Mouse (Mus musculus): ENCODE measurements at regions not wholly inside any gene's neighbourhood (a gene's known extent, or its start where the extent isn't known, plus 50 kb on each side); places are given as distances from the start of the nearest gene placed in this dataset.

DNA sequence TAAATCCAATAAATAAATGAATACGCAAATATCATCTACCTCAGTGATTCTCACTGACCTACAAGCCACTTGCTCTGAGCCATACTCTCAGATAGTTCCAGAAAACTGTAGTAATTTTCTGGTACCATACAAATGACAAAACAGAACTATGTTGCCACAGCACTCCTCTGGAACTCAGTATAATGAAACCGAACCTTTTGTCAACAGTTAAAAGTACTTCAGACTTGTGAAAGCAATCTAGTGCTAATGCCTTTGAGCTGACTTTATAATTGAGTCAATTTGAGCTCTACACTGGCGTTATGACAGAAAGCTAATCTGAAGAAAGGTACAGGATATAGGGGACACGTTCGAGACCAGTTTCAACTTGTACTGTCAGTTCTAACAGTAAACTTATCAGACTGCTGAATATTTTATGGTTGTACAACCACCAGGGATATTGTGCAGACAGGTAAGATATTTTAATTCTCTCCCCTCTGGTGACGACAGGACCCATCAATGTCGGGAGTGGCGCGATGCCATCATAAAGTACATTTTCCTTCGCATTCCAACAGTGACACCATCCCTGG lies 449.0 kb downstream of the Atp23 start:
- H3K4me3 ChIP-seq (ENCODE audit: low read depth, low read length): no peak overlapping the region
- H3K9ac ChIP-seq (replicated peaks; ENCODE audit: low read depth, low read length): no peak overlapping the region
- ATAC-seq (ENCODE audit: insufficient number of reproducible peaks, insufficient read depth, low FRiP score, low read depth): no peak
- no peaks in the 10 kb centered on the region for H3K36me3 ChIP-seq (ENCODE audit: control insufficient read depth, insufficient read depth, low read length)
- H3K4me1 ChIP-seq (ENCODE audit: control insufficient read depth, insufficient read depth, low read length): no peaks in the 10 kb centered on the region
- no peaks in the 10 kb centered on the region for H3K9me3 ChIP-seq (ENCODE audit: control insufficient read depth, low read depth, low read length)
- H3K27me3 ChIP-seq (ENCODE audit: control insufficient read depth, insufficient read depth, low read length): no peaks in the 10 kb centered on the region
- 81% methylated on average over 10 of the region's 10 CpGs for WGBS
- no peak overlapping the region for H3K27ac ChIP-seq (ENCODE audit: low read length)
- H3K4me2 ChIP-seq (replicated peaks; ENCODE audit: low read depth, low read length): no peak overlapping the region

DNA sequence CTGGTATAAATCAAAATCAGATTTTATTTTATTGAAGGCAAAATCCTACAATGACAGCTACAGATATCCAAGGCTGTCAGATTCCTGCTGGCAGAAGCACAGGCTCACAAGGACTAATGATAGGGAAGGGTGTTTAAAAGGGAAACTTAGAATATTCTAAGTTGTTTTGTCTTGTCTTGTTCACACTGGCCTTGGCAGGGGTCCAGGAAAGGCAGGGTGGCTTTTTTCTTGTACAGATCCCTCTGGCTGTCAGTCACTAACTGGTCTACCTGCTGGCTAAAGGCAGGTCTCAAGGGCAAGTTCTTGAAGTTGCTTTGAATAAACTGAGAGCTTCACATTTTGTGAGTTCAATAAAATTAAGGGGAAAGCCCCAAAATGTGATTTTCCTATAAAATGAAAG lies 465.3 kb downstream of the Lrig3 start:
- Histone ChIP-seq H3K27ac (ENCODE audit: low read length) (no peak overlapping the region), H3K4me3 (ENCODE audit: low read depth, low read length) (no peak overlapping the region), H3K4me1 (ENCODE audit: control insufficient read depth, insufficient read depth, low read length) (no peaks in the 10 kb centered on the region), H3K9me3 (ENCODE audit: control insufficient read depth, low read depth, low read length) (no peaks in the 10 kb centered on the region), H3K27me3 (ENCODE audit: control insufficient read depth, insufficient read depth, low read length) (no peaks in the 10 kb centered on the region), H3K36me3 (ENCODE audit: control insufficient read depth, insufficient read depth, low read length) (no peaks in the 10 kb centered on the region), H3K4me2 (replicated peaks; ENCODE audit: low read depth, low read length) (no peak overlapping the region), H3K9ac (replicated peaks; ENCODE audit: low read depth, low read length) (no peak overlapping the region)
- no peak for ATAC-seq (ENCODE audit: insufficient number of reproducible peaks, insufficient read depth, low FRiP score, low read depth)

DNA sequence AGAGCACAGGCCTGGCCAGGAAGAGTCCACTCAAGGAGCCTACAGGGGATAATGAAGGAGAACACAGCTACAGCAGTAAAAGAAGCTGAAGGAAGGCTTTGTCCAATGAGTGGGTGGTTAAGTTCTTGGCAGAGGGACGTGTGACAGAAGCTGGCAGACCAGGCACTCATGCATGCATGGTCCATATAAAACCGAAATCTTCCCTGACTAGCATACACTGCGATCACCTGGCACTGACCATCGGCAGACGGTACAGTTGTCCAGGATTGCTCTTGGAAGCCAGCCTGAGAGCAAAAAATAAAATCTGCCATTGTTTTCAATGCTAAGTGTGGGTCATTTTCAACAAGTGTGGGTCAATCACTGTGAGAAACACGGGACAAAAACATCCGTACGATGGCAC lies 464.4 kb downstream of the Lrig3 start:
- Histone ChIP-seq H3K4me3 (ENCODE audit: low read depth, low read length) (no peak overlapping the region), H3K27me3 (ENCODE audit: control insufficient read depth, insufficient read depth, low read length) (no peaks in the 10 kb centered on the region), H3K27ac (ENCODE audit: low read length) (no peak overlapping the region), H3K36me3 (ENCODE audit: control insufficient read depth, insufficient read depth, low read length) (no peaks in the 10 kb centered on the region), H3K4me1 (ENCODE audit: control insufficient read depth, insufficient read depth, low read length) (no peaks in the 10 kb centered on the region), H3K9me3 (ENCODE audit: control insufficient read depth, low read depth, low read length) (no peaks in the 10 kb centered on the region), H3K4me2 (replicated peaks; ENCODE audit: low read depth, low read length) (no peak overlapping the region), H3K9ac (replicated peaks; ENCODE audit: low read depth, low read length) (no peak overlapping the region)
- WGBS: 93% methylated on average over 8 of the region's 8 CpGs
- no peak for ATAC-seq (ENCODE audit: insufficient number of reproducible peaks, insufficient read depth, low FRiP score, low read depth)

DNA sequence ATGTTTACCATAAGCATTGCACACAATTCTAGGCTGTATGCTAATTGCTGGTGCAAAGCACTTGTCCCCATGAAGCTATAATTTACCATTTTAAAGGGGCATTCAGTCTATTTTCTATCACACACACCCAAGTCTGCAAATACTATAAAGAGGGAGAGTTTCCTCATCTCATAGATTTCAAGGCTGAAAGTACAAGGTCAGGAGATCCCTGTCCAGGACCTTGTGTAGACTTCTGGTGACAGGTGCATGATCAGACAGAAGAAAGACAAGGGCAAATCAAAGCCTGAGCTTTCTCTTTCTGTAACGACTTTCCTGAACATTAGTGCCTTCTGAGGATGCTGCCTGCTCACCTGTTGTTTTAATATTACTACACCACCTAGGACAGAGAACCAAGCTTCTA lies 463.5 kb downstream of the Lrig3 start:
- no peak overlapping the region for H3K27ac ChIP-seq (ENCODE audit: low read length)
- ATAC-seq (ENCODE audit: insufficient number of reproducible peaks, insufficient read depth, low FRiP score, low read depth): no peak
- H3K4me1 ChIP-seq (ENCODE audit: control insufficient read depth, insufficient read depth, low read length): no peaks in the 10 kb centered on the region
- H3K36me3 ChIP-seq (ENCODE audit: control insufficient read depth, insufficient read depth, low read length): no peaks in the 10 kb centered on the region
- H3K4me3 ChIP-seq (ENCODE audit: low read depth, low read length): no peak overlapping the region
- H3K27me3 ChIP-seq (ENCODE audit: control insufficient read depth, insufficient read depth, low read length): no peaks in the 10 kb centered on the region
- H3K9ac ChIP-seq (replicated peaks; ENCODE audit: low read depth, low read length): no peak overlapping the region
- H3K9me3 ChIP-seq (ENCODE audit: control insufficient read depth, low read depth, low read length): no peaks in the 10 kb centered on the region
- no peak overlapping the region for H3K4me2 ChIP-seq (replicated peaks; ENCODE audit: low read depth, low read length)
- WGBS: 90% methylated on average over 1 of the region's 1 CpGs

DNA sequence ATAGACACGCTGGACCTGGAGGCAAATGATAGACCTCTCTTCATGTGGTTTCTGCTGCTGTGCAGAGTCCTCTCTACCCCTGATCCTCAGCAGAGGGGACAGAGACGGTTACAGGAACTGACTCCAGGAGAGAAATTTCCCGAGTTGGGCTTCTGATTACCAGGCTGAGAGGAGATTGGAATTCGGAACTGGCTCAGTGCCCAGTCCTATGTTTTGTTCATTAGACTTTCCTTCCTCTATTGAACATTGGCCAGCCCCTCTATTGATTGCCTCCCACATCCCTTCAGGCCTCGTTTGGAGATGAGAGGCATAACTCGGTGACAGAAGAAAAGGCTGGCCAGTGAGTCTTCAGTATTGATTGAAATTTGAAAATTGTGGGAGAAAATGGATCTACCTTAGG lies 456.1 kb downstream of the Lrig3 start:
- H3K9me3 ChIP-seq (ENCODE audit: control insufficient read depth, low read depth, low read length): no peaks in the 10 kb centered on the region
- 46% methylated on average over 6 of the region's 6 CpGs for WGBS
- H3K27ac ChIP-seq (ENCODE audit: low read length): no peak overlapping the region
- no peak overlapping the region for H3K4me3 ChIP-seq (ENCODE audit: low read depth, low read length)
- no peak overlapping the region for H3K4me2 ChIP-seq (replicated peaks; ENCODE audit: low read depth, low read length)
- no peak for ATAC-seq (ENCODE audit: insufficient number of reproducible peaks, insufficient read depth, low FRiP score, low read depth)
- no peak overlapping the region for H3K9ac ChIP-seq (replicated peaks; ENCODE audit: low read depth, low read length)
- no peaks in the 10 kb centered on the region for H3K27me3 ChIP-seq (ENCODE audit: control insufficient read depth, insufficient read depth, low read length)
- H3K4me1 ChIP-seq (ENCODE audit: control insufficient read depth, insufficient read depth, low read length): no peaks in the 10 kb centered on the region
- H3K36me3 ChIP-seq (ENCODE audit: control insufficient read depth, insufficient read depth, low read length): no peaks in the 10 kb centered on the region

DNA sequence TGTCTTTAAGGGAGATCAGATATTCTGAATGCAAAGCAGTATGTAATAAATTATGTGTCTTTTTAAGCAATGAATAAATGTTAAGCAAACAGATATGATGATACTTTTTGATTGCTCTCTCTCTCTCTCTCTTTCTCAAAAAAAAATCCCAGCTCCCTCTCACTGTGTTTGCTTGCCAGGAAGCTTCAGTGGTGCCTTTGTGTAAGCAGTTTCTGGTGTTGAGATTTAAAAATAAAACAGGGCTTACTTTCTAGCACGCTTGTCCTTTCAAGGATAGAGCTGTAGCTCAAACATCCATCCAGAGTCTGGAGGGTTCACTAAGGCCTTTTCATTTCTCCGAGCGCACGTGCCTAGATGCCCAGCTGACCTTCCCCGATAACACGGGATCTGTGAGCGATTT lies 447.8 kb downstream of the Lrig3 start:
- Histone ChIP-seq H3K9me3 (ENCODE audit: control insufficient read depth, low read depth, low read length) (peaks cover 3% of the 10 kb centered on the region; the same call in 1 of the 2 replicates), H3K4me1 (ENCODE audit: control insufficient read depth, insufficient read depth, low read length) (no peaks in the 10 kb centered on the region), H3K4me3 (ENCODE audit: low read depth, low read length) (no peak overlapping the region), H3K4me2 (replicated peaks; ENCODE audit: low read depth, low read length) (no peak overlapping the region), H3K27me3 (ENCODE audit: control insufficient read depth, insufficient read depth, low read length) (no peaks in the 10 kb centered on the region), H3K27ac (ENCODE audit: low read length) (no peak overlapping the region), H3K36me3 (ENCODE audit: control insufficient read depth, insufficient read depth, low read length) (no peaks in the 10 kb centered on the region), H3K9ac (replicated peaks; ENCODE audit: low read depth, low read length) (no peak overlapping the region)
- no peak for ATAC-seq (ENCODE audit: insufficient number of reproducible peaks, insufficient read depth, low FRiP score, low read depth)
- WGBS: 27% methylated on average over 7 of the region's 7 CpGs

DNA sequence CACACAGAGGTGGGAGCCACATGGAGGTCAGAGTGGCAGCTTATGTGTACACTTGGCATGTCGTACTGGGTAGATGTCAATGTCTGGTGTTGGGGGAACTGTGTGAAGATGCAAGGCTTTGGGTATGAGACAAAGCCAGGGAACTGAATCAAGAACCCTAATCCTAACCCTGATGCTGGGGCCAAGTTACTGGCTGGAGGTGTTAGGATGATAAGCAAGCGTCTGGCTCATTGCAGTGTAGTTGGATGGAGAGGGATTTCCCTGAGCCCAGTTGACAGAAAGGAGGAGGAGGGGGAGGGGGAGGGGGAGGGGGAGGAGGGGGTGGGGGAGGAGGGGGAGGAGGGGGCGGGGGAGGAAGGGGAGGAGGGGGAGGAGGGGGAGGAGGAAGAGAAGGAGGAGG lies 426.3 kb downstream of the Lrig3 start:
- no peaks in the 10 kb centered on the region for H3K9me3 ChIP-seq (ENCODE audit: control insufficient read depth, low read depth, low read length)
- no peaks in the 10 kb centered on the region for H3K36me3 ChIP-seq (ENCODE audit: control insufficient read depth, insufficient read depth, low read length)
- no peak overlapping the region for H3K4me2 ChIP-seq (replicated peaks; ENCODE audit: low read depth, low read length)
- no peaks in the 10 kb centered on the region for H3K27me3 ChIP-seq (ENCODE audit: control insufficient read depth, insufficient read depth, low read length)
- H3K4me1 ChIP-seq (ENCODE audit: control insufficient read depth, insufficient read depth, low read length): no peaks in the 10 kb centered on the region
- H3K9ac ChIP-seq (replicated peaks; ENCODE audit: low read depth, low read length): no peak overlapping the region
- no peak overlapping the region for H3K4me3 ChIP-seq (ENCODE audit: low read depth, low read length)
- ATAC-seq (ENCODE audit: insufficient number of reproducible peaks, insufficient read depth, low FRiP score, low read depth): no peak
- WGBS: 84% methylated on average over 2 of the region's 3 CpGs
- H3K27ac ChIP-seq (ENCODE audit: low read length): no peak overlapping the region

DNA sequence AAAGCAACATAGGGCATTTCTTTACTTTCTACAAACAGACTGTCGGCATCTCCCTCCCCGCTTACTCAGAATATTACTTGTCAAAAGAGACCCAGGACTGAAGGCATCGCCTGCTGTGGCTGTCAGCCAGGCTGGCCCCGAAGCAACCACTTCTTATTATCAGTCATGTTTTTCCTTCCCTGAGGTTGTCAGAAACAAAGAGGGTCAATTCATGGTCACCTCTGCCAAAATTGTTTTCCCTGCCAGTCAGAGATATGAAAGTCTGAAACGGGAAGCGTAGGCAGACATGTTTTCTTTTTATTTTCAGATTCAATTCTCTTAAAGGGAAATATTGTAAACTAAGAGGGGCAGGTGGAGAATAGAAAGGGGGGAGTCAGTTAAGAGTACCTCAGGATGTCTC lies 425.8 kb downstream of the Lrig3 start:
- 70% methylated on average over 6 of the region's 6 CpGs for WGBS
- Histone ChIP-seq H3K4me3 (ENCODE audit: low read depth, low read length) (no peak overlapping the region), H3K4me1 (ENCODE audit: control insufficient read depth, insufficient read depth, low read length) (no peaks in the 10 kb centered on the region), H3K9me3 (ENCODE audit: control insufficient read depth, low read depth, low read length) (no peaks in the 10 kb centered on the region), H3K36me3 (ENCODE audit: control insufficient read depth, insufficient read depth, low read length) (no peaks in the 10 kb centered on the region), H3K9ac (replicated peaks; ENCODE audit: low read depth, low read length) (no peak overlapping the region), H3K4me2 (replicated peaks; ENCODE audit: low read depth, low read length) (no peak overlapping the region), H3K27me3 (ENCODE audit: control insufficient read depth, insufficient read depth, low read length) (no peaks in the 10 kb centered on the region), H3K27ac (ENCODE audit: low read length) (no peak overlapping the region)
- no peak for ATAC-seq (ENCODE audit: insufficient number of reproducible peaks, insufficient read depth, low FRiP score, low read depth)

DNA sequence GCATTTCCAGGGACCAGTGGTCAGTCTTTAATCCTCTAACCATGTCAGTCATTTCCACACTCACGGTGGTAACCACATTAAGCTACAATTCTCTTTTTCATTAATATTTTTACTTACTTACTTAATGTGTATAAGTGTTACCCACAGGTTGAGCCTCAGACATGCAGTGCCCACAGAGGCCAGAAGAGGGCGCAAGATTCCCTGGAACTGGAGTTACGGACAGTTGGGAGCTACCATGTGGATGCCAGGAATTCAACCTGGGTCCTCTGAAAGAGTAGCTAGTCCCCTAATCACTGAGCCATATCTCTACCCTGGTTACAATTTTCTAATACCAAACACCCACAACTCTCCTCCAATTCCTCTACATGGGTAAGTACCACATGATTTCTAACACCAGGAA lies 420.5 kb downstream of the Lrig3 start:
- no peaks in the 10 kb centered on the region for H3K9me3 ChIP-seq (ENCODE audit: control insufficient read depth, low read depth, low read length)
- no peak for ATAC-seq (ENCODE audit: insufficient number of reproducible peaks, insufficient read depth, low FRiP score, low read depth)
- no peak overlapping the region for H3K9ac ChIP-seq (replicated peaks; ENCODE audit: low read depth, low read length)
- no peaks in the 10 kb centered on the region for H3K36me3 ChIP-seq (ENCODE audit: control insufficient read depth, insufficient read depth, low read length)
- H3K4me3 ChIP-seq (ENCODE audit: low read depth, low read length): no peak overlapping the region
- WGBS: 75% methylated on average over 3 of the region's 3 CpGs
- no peak overlapping the region for H3K27ac ChIP-seq (ENCODE audit: low read length)
- H3K27me3 ChIP-seq (ENCODE audit: control insufficient read depth, insufficient read depth, low read length): no peaks in the 10 kb centered on the region
- no peaks in the 10 kb centered on the region for H3K4me1 ChIP-seq (ENCODE audit: control insufficient read depth, insufficient read depth, low read length)
- H3K4me2 ChIP-seq (replicated peaks; ENCODE audit: low read depth, low read length): no peak overlapping the region

Data from stomach, embryonic 14.5 days (tissue).